Mouse (Mus musculus) megakaryocyte progenitor cell, adult 5-6 weeks (primary cell): Measurements from ENCODE around the gene Gm49776. TPM values are rescaled to one million over a fixed set of nuclear protein-coding genes. Genes with fewer than 3 reads are reported as not detected.

Experiments
- ATAC-seq: replicated peaks from 2 replicates; pipeline ENCODE4 v1.8.0; 2016; ENCODE audit warnings: mild to moderate bottlenecking, moderate TSS enrichment, inconsistent platforms; ENCODE audit not compliant: poor library complexity
- total RNA-seq, 2 experiments: library from RNA; stranded (forward) in 1 of 2; stranded (reverse) in 1 of 2; fragments of 157-497, 149-512 nt in 1 of 2; fragments of 200-1000 nt in 1 of 2; gene quantifications; 2 replicates each; pipeline versions ENCODE4 v1.2.3 to v1.2.4; 2015 to 2017

The Gm49776 gene
- 0.44 TPM in 1 of 2 replicates, not detected in the other for total RNA-seq (2015)
- total RNA-seq (2017) = 0.62 TPM in 1 of 2 replicates, not detected in the other

DNA sequence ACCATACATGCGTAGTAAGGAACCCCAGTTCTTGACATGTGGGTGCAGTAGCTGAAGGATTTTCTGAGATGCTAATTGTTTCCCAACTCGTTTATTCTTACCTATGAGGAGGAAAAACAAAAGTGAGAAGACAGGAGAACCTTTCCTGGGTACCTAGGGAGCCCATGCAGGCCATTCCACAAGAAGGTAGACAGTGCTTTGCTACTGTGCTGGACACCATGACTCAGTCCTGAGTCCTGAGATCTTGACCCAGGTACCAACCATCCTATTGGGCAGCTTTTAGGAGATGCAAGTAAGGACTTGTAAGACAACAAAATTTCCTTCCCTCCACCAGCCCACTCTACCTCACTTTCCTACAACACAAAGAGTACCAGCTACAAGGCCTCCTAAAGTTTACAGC lies at the start of gene Gm49776:
Gene Gm49776, minus strand, starts transcription at position 101 of the 400 bp plus-strand sequence.
- no peak for ATAC-seq

DNA sequence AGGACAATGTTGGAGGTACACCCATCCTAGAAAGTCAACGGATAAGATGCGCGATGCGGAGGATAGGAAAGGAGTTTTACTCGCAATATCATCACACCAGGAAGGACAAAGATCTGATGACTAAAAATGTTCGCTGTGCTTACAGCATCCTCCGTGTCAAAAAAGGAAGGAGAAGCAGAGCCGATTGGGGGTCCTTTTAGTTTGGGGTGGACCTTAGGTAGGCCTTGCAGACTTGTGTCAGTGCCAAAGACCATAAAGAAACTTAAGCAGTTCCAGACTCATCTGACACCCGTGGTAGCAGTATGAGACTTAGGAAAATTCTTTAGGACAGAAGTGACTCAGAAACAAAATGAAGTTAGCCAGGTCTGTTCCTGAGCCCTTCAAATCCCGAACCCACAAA lies 31.5 kb upstream of the Gm49776 start:
- peak; percentile 8; the same call in 1 of the 2 replicates for ATAC-seq

DNA sequence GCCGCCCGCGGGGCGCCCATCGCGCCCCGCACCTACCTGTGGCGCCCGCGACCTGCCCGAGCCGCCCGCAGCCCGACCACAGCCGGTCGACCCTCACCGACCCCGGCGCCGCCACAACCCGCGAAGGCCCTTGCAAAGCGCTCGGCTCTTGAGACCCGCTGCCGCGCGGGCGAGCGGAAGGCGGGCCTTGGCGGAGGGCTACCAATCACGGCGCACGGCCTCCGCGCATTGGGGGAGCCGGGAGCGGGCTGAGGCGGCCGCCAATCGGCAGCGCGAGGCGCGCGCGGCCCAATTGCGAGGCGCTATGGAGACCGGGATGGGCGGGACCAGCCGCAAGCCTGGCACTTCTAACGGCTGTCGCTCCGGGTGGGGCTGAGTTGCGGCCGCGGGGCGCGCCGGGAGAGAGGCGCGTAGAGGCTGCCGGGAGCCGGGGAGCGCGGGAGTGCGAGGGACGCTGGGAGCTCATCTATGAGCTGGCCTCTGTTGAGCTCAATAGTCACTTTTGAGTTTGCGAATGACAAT lies 31.0 kb upstream of the Gm49776 start, which contains the start of gene Dgcr8:
Gene Dgcr8, minus strand, starts transcription at position 180 of the 522 bp plus-strand sequence.
- peak; percentile 94 for ATAC-seq

DNA sequence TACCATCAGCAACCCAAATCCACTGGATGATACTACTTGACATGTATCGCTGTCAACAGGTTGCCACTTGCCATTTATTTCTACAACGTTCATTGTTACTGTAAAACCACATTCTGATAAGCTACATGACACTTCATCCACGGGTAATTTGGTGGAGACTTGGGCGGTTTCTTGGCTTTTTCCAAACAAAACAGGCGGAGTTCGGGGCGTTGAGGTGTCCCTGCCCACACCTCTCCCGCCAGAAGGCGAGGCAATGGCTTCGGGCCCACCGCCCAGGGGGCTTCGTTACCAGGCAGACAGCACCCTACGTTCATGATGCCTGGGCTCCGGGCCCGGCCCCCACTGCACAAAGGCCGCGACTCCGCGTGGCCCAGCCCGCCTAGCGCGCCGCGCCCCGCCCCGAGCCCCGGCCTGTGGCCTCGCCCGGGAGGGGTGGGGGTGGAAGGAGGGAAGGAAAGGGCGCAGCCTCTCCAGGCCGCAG lies 30.5 kb upstream of the Gm49776 start:
- peak; percentile 61 for ATAC-seq

DNA sequence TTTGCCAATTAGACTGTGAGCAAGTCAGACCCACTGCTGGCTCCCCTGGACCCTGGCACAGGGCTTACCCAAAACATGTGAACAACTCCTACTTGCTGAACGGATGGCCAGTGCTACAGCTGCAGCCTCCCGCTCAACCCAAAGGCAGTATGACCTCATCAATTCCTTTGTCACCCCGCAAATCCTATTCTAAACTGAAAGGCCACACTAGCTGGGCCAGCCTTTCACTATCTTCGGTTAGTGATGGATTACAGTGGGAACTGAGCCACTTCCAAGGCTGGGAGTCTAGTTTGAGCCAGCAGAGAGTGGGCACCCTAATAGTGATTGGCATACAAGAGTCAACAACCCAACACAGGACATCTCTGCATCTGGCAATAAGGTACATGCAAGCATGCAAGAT lies 30.0 kb upstream of the Gm49776 start:
- no peak for ATAC-seq

DNA sequence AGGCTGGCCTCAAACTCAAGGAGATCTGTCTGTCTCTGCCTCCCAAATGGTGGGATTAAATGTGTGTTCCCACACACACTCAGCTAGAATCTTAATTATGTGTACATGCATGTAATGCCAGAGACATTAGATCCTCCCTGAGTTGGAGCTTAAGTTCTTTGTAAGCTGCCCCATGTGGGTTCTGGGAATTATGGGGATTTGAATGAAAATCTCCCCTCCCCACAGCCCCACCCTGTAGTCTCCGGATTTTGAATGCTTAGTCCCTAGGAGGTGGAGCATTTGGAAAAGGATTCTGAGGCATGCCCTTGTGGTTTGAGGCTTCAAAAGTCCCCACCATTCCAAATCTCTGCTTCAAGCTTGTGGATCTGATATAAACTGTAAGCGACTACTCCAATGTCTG lies 17.0 kb upstream of the Gm49776 start:
- ATAC-seq = no peak

- peak; percentile 76 for ATAC-seq
Observed at GRCm38 (mm10) chr16:18268182-18268581, 10.1 kb upstream of the Gm49776 start.

GRCm38 (mm10) chr16:18265024-18265423 lies 6.9 kb upstream of the Gm49776 start:
- ATAC-seq = no peak

- no peak for ATAC-seq
Observed at GRCm38 (mm10) chr16:18253866-18254265, 4.3 kb downstream of the Gm49776 start.

DNA sequence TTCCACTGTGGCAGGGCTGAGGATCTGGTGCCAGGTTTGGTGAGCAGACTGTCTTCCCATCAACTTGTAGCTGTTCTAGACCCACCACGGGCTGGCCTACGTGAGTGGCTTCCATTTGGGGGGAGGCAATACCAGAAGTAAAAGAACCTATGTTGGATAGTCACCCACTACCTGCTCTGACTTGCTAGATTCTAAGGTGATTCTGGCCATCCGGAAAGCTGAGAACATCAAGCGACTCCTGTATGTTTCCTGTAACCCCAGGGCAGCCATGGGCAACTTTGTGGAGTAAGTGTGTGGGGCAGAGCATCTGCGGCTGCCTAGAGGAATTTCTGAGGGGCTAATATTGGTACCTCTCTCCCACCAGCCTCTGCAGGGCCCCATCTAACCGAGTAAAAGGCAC lies 5.4 kb downstream of the Gm49776 start:
- ATAC-seq = no peak

- ATAC-seq = no peak
Observed at GRCm38 (mm10) chr16:18250828-18251790, 7.0 kb downstream of the Gm49776 start.

DNA sequence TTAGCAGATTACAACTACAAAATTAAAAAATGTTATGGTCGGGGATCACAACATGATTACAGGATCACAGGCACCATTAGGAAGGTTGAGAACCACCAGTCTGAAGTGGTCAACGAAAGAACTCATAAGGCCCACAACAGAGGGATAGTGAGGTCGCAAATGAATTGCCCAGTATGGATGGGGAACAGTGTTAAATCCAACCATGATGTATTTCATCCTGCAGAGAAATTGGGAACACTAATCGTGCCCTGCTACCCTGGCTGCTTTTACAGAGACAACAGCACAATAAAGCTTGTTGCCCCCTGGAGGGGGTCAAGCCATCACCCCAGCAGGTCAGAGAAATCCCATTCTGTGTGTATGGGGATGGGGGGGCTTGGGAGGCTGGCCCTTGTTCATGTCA lies 7.9 kb downstream of the Gm49776 start:
- ATAC-seq = no peak

- peak; percentile 52 for ATAC-seq
Observed at GRCm38 (mm10) chr16:18249364-18249967, 8.7 kb downstream of the Gm49776 start.

DNA sequence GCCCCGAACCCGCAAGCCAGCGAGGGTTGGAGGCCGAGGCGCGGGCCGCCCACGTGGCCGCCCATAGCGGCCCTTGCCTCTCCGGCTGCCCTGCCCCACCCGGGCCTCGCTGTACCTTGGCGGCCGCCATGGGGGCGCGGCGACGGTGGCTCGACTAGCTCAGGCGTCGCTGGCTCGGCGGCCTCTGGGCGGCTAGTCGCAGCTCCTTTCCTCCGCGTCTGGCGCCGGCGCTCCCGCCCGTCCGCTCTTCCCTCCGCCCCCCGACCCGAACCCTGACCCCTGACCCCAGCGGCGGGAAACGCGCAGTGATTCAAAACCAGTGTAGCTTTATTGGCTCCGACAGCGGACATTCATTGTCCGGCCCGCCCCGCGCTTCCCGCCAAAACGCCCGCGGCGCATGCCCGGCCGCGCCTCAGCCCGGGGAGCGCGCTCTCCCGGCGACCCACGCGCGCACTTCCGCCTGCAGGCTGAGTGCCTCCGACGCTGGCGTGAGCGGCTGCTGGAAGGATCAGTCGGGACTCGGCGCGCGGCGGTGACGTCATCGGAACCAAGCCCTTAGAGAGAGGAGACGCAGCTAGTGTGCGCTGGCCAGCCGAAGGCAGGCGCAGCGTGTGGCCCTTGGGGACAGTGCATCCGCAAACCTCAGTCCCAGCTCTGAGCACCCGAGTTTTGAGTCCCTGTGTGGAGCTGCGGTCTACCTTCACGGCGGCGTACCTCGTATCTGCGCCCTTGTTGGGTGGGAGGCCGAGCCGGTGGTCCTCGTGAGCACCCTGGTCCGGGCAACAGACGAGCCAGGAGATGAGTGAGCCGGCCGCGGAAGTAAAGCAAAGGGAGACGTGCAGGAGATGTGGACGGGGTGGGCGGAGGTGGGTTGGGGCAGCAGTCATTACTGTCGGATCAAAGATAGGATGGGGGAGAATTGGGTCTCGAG lies 9.4 kb downstream of the Gm49776 start, which contains the start of the genes Trmt2a and Ranbp1:
Gene Trmt2a, plus strand, starts transcription at position 247 of the 931 bp plus-strand sequence.
Gene Ranbp1, minus strand, starts transcription at position 300 of the 931 bp plus-strand sequence.
- ATAC-seq = peak; percentile 75

- ATAC-seq = no peak
Observed at GRCm38 (mm10) chr16:18247521-18248399, 10.4 kb downstream of the Gm49776 start.

GRCm38 (mm10) chr16:18241581-18241980 lies 16.5 kb downstream of the Gm49776 start:
- no peak for ATAC-seq

DNA sequence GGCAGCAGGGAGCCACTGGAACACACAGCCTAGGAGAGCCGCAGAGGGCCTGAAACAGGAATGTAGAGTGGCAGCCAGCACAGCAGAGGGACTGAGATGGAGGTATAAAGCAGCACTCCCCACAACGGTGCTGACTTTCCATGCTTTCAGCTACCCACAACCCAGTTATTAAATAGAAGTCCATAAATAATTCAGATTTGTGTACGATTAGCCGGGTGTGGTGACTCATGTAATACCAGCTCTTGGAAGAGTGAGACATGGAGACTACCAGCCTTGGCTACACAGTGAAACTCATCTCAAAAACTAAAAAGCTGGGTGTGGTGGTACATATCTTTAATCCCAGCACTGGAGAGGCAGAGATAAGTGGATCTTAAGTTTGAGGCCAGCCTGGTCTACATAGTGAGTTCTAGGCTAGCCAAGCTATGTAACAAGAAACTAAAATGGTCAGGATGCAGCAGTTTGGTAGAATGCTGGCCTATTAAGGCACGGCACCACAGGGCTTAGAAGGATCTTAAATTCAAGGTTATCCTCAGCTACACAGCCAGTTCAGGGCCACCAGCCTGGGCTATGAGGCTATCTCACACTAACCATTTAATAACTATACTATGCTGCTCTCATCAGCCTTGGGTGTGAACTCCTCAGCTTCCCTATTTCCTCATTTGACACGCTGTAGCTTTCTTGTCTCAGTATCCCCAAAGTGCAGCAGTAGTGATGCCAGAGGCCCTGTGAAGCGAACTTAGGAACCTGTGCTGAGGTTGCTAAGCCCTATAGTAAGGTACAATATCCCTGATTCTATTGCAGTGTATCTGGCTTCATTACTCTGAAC lies 21.2 kb downstream of the Gm49776 start:
- ATAC-seq = no peak

- ATAC-seq = peak; percentile 36
Observed at GRCm38 (mm10) chr16:18235389-18236065, 22.6 kb downstream of the Gm49776 start.
